Mouse (Mus musculus) limb, embryonic 15.5 days (tissue): Measurements from ENCODE around the gene Sirt4. TPM values are rescaled to one million over a fixed set of nuclear protein-coding genes. Genes with fewer than 3 reads are reported as not detected.

Source experiments
- ATAC-seq: fragments of 200-750 bp; cut with Nextera tagmentation; 2 replicates; pipeline ENCODE4 v1.8.0; 2017; ENCODE audit warnings: low read depth, moderate TSS enrichment; ENCODE audit not compliant: insufficient number of reproducible peaks, low FRiP score, low TSS enrichment
- H3K27ac ChIP-seq: fragments of 300-500 bp; sonication (generic); 2 replicates; pipeline ENCODE4 v1.5.1; 2015; ENCODE audit warnings: moderate library complexity, mild to moderate bottlenecking, inconsistent platforms
- H3K27me3 ChIP-seq: fragments of 300-500 bp; sonication (generic); 2 replicates; pipeline ENCODE4 v1.6.1; 2015; ENCODE audit warnings: inconsistent platforms
- H3K36me3 ChIP-seq: fragments of 300-500 bp; sonication (generic); 2 replicates; pipeline ENCODE4 v1.6.1; 2015; ENCODE audit warnings: inconsistent platforms
- H3K4me1 ChIP-seq: fragments of 300-500 bp; sonication (generic); 2 replicates; pipeline ENCODE4 v1.6.1; 2015; ENCODE audit warnings: inconsistent platforms
- H3K4me2 ChIP-seq: fragments of 300-500 bp; sonication (generic); 2 replicates; pipeline ENCODE4 v1.6.1; 2015; ENCODE audit warnings: mild to moderate bottlenecking, inconsistent platforms
- H3K4me3 ChIP-seq: fragments of 300-500 bp; sonication (generic); 2 replicates; pipeline ENCODE4 v1.5.1; 2015; ENCODE audit warnings: mild to moderate bottlenecking, inconsistent platforms
- H3K9ac ChIP-seq: fragments of 300-500 bp; sonication (generic); 2 replicates; pipeline ENCODE4 v1.6.1; 2015; ENCODE audit warnings: inconsistent platforms
- H3K9me3 ChIP-seq: fragments of 300-500 bp; sonication (generic); 2 replicates; pipeline ENCODE4 v1.6.1; 2016; ENCODE audit warnings: inconsistent platforms
- WGBS: fragments of 180-500 bp; shearing (Covaris S2); methylation state at CpG from one replicate; pipeline ENCODE4 v1.1.7; 2015; 5-methylcytosine and 5-hydroxymethylcytosine counted together
- polyA plus RNA-seq: library from polyadenylated mRNA; unstranded; fragments of >200 nt; fragmentation: Nextera tagmentation; extraction: Ambion mirVana; gene quantifications from 2 replicates; pipeline ENCODE4 v1.2.1, GENCODE M21; 2015

Sirt4 gene
- polyA plus RNA-seq = 24.9 and 26.5 TPM in 2 replicates

DNA sequence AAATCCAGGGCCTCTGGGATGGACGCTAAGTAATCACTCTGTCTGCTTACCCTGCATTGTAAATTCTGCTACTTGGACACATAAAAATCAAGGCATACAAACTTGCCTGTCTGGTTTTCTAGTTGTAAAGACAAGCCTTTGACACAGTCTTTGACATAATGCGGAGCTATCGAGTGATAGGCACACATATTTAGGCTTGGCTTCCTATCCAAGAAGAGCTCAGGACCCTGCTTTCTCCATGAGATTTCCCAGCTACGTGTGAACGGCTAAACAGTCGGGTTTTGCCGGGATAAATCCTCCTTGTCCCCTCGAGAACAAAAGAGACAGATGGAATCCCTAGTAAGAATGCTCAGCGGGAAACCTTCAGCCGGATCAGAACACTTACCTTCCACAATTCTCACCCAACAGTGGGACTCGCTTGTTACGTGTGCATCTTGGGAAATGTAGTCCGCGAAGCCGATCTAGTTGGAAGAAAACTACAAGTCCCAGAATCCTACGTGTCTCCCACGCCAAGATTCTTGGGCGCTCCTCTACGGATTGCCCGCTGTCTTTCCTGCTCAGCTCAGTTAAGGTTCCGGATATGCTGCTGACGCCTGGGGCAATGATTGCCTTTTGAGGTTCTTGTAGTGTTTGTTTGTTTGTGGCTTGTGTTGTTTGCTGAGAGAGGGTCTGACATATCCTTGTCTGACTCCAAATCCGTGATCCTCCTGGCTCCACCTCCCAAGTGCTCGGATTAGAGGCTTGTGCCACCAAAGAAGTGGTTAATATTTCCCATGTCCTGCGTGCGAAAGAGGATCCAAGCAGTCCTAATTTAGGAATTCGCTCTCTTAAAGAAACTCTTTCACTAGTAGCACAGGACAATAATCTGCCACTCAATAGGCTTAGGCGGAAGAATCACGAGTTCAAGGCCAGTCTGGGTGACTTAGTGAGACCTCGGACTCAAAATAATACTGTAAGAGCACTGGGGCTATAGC is at the start of gene Sirt4:
Gene Sirt4, minus strand, starts transcription at position 779 of the 974 bp plus-strand sequence.
- peaks cover 23% of the 10 kb centered on the region for H3K4me1 ChIP-seq
- peak; percentile 81 for ATAC-seq
- H3K36me3 ChIP-seq = peaks cover 7% of the 10 kb centered on the region; the same call in 1 of the 2 replicates
- no peaks in the 10 kb centered on the region for H3K27me3 ChIP-seq
- H3K4me3 ChIP-seq = peak within 1 kb of the TSS; percentile 49
- peak within 1 kb of the TSS; percentile 85 for H3K27ac ChIP-seq
- 5% methylated on average over 30 of the region's 30 CpGs for WGBS
- H3K9me3 ChIP-seq = no peaks in the 10 kb centered on the region
- H3K9ac ChIP-seq = peak within 1 kb of the TSS; percentile 52; the same call in 1 of the 2 replicates
- peak within 1 kb of the TSS; percentile 62 for H3K4me2 ChIP-seq

DNA sequence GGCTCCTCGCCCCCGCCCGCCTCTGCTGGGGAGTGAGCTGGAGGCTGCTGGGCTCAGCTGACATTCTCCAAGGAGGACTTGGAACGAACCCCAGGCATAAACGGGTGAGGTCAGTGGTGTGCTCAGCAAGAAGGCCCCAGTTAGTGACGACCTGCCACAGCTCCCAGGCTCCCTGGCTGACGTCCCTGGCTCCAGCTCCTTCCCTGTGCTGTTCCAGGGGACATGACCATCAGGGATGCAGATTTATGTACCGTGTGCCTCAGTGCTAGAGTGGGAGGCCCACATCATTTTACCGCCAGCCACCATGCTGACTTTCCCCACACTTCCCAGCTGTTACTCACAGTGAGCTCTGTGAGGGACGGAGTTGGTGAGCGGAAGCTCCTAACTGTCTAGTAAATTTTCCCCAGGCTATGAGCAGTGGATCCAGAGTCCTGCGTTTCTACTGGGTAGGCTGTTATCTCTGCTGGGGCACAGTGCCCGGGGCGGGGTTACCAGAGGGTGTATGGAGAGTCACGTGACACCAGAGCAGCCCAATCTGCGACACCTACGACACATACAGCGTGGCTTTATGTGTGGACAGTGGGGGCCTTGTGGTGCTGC is 47.2 kb upstream of the Sirt4 start:
- H3K27me3 ChIP-seq = no peaks in the 10 kb centered on the region
- WGBS = 20% methylated on average over 18 of the region's 18 CpGs
- H3K4me2 ChIP-seq = peak overlapping the region; percentile 30
- H3K9ac ChIP-seq = no peak overlapping the region; the same call in 1 of the 2 replicates
- peak overlapping the region; percentile 87 for H3K27ac ChIP-seq
- ATAC-seq = peak; percentile 74
- no peaks in the 10 kb centered on the region for H3K9me3 ChIP-seq
- no peaks in the 10 kb centered on the region for H3K36me3 ChIP-seq
- peaks cover 86% of the 10 kb centered on the region for H3K4me1 ChIP-seq
- no peak overlapping the region for H3K4me3 ChIP-seq

DNA sequence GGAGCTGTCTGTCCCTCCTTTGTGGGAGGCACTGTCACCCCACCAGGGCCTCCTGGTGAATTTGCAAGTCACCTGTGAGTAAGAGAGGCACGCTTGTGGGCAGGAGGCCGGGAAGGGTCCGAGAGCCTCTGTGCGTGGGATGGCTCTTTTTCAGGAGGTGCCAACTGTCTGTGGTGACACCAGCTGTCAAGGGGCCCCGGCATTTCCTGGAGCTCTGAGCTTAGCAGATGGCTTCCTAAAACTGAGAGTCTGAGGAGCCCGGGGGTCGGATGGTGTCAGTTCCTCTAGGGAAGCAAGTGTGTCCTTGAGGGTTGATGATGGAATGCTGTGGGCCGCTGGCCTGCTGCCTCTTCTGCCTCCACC is 45.9 kb upstream of the Sirt4 start:
- 51% methylated on average over 8 of the region's 8 CpGs for WGBS

DNA sequence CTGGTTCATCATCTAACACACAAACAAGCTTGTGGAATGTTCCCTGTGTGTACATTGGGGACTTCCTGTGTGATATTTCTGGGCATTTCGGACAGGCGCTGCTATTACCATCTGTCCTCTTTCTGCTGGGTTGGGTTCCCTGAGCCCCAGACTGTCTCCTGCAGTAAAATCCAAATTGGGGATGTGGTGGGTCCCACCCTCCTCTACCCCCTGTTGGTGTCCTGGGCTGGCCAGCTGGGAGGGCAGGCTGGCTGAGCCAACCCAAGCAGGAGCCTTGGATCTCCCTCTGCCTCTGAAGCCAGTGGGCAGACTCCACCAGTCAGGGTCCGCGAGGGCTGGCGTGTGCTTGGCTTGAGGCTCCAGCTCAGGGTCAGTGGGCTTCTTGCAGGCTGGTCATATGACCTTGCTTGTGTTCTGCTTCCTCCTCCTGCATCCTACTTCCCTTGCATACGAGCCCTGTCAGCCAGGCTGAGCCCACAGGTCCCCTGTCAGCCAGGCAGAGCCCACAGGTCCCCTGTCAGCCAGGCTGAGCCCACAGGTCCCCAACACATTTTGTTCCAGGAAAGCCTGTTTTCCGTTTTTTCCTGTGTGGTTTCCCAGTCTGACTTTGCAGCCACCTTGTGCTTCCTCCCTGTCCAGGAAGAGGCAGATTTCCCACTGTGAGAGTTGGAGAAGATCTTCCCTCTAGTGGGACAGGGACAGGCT is 45.4 kb upstream of the Sirt4 start:
- WGBS = 57% methylated on average over 7 of the region's 7 CpGs
- Histone ChIP-seq H3K4me1 (peaks cover 91% of the 10 kb centered on the region), H3K4me2 (no peak overlapping the region), H3K9me3 (no peaks in the 10 kb centered on the region), H3K9ac (no peak overlapping the region), H3K4me3 (no peak overlapping the region), H3K27ac (peak overlapping the region; percentile 87), H3K27me3 (no peaks in the 10 kb centered on the region), H3K36me3 (peaks cover 6% of the 10 kb centered on the region; the same call in 1 of the 2 replicates)
- ATAC-seq = no peak

More for the DNA sequence above, 45.9 kb upstream of the Sirt4 start:
- peaks cover 4% of the 10 kb centered on the region; the same call in 1 of the 2 replicates for H3K36me3 ChIP-seq
- H3K4me1 ChIP-seq = peaks cover 91% of the 10 kb centered on the region
- peak overlapping the region; percentile 87 for H3K27ac ChIP-seq
- ATAC-seq = no peak
- H3K27me3 ChIP-seq = no peaks in the 10 kb centered on the region
- no peak overlapping the region for H3K9ac ChIP-seq
- H3K4me3 ChIP-seq = no peak overlapping the region
- no peak overlapping the region for H3K4me2 ChIP-seq
- H3K9me3 ChIP-seq = no peaks in the 10 kb centered on the region

DNA sequence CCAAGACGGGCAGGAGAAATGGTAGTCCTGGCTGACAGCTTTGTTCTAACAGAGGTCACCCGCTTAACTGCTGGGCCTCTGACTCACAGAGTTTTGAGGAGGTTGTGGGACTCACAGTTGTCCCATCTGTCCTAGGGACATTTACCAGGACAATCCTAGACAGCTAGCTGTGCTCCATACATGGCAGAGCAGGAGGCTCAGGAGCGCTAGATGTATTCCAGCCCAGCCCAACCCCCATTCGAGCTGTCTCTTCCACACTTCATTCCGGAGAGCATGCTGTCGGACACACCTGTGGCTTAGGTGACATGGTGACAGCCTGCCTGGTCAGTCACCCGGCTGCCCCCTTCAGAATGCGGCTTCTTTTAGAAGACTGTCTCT is 44.8 kb upstream of the Sirt4 start:
- WGBS = 56% methylated on average over 8 of the region's 8 CpGs
- no peaks in the 10 kb centered on the region for H3K27me3 ChIP-seq
- H3K9me3 ChIP-seq = no peaks in the 10 kb centered on the region
- no peak overlapping the region for H3K4me3 ChIP-seq
- peaks cover 6% of the 10 kb centered on the region; the same call in 1 of the 2 replicates for H3K36me3 ChIP-seq
- ATAC-seq = no peak
- H3K4me1 ChIP-seq = peaks cover 91% of the 10 kb centered on the region
- H3K27ac ChIP-seq = peak overlapping the region; percentile 87
- no peak overlapping the region for H3K9ac ChIP-seq
- no peak overlapping the region for H3K4me2 ChIP-seq

DNA sequence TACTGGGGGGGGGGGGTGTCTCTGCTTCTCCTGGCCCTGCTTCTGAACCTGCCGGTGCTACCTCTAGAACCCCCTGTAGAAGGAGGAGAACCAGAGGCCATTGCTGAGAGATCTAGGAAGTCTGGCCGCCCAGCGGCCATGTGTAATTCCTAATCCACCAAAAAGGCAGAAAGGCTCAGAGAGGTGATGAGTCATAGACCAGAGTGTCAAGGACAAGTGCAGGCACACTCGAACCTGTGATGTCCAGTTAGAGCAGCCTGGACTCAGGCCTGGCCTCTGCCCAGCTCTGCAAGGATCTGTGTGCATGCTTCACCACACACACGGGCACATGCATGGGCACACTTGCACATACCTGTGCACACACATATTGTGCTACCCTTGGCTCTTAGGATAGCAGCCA is 43.6 kb upstream of the Sirt4 start:
- Histone ChIP-seq H3K4me1 (peaks cover 91% of the 10 kb centered on the region), H3K36me3 (peaks cover 6% of the 10 kb centered on the region; the same call in 1 of the 2 replicates), H3K27ac (no peak overlapping the region), H3K4me2 (no peak overlapping the region), H3K27me3 (no peaks in the 10 kb centered on the region), H3K9me3 (no peaks in the 10 kb centered on the region), H3K9ac (no peak overlapping the region), H3K4me3 (no peak overlapping the region)
- 76% methylated on average over 5 of the region's 5 CpGs for whole genome bisulfite sequencing
- no peak for ATAC-seq

DNA sequence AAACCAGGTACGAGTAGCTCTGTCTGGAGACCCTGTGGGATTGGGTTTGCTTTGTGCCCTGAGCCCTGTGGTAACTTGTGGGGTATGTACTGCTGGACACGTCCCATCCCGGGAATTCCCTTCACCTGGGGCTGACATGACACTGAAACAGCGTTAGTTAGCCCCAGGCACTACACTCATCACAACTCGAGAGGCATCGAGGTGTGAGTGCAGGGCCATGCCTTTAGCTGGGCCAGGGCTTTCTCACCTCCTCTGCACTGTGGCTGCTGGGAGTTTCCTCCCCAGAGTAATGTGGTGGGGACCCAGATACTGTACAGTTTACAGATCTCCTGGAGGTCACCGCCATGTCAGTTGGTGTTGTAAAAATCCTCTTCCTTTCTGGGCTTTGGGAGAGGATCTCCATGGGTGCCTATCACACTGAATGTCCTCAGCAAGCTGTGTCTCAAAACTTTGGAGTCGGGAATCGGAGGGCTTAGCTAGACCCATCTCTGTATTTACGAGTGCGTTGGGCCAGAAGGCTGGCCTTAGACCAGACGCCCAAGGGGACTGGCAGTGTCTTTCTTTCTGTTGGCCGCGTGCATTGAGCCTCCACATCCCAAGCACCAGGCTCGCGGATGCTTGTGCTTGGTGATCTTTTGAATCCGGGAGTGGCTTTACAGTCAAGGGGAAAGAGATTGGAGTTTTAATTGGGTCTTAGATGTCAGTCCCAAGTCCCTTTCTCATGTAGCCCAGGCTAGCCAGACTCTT is 42.1 kb upstream of the Sirt4 start:
- Histone ChIP-seq H3K4me1 (peaks cover 91% of the 10 kb centered on the region), H3K9ac (no peak overlapping the region), H3K36me3 (peaks cover 6% of the 10 kb centered on the region; the same call in 1 of the 2 replicates), H3K4me3 (no peak overlapping the region), H3K27ac (peak overlapping the region; percentile 47; the same call in 1 of the 2 replicates), H3K4me2 (no peak overlapping the region), H3K9me3 (no peaks in the 10 kb centered on the region), H3K27me3 (no peaks in the 10 kb centered on the region)
- WGBS = 80% methylated on average over 17 of the region's 17 CpGs
- no peak for ATAC-seq

DNA sequence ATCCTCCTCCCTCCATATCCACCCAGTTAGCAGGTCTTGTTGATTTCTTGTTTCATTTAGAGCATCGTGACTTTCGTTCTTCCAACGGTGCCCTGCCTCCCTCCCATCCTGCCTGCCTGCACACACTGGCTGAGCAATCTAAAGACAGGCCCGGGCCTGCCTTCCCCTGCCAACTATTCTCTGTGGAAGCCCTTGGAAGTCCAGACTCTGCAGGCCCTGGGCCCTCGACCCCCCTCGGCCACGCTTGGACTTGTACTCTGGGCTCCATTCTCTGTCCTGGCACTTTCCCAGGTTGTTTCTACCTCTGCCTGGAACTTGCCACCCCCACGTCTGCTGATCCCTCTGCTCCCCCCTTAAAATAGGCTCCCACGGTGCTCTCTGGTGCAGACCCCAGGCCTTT is 41.4 kb upstream of the Sirt4 start:
- Histone ChIP-seq H3K36me3 (peaks cover 6% of the 10 kb centered on the region; the same call in 1 of the 2 replicates), H3K27me3 (no peaks in the 10 kb centered on the region), H3K4me1 (peaks cover 88% of the 10 kb centered on the region), H3K9me3 (no peaks in the 10 kb centered on the region), H3K4me3 (no peak overlapping the region), H3K27ac (peak overlapping the region; percentile 47; the same call in 1 of the 2 replicates), H3K9ac (no peak overlapping the region), H3K4me2 (no peak overlapping the region)
- no peak for ATAC-seq
- WGBS = 56% methylated on average over 9 of the region's 9 CpGs

DNA sequence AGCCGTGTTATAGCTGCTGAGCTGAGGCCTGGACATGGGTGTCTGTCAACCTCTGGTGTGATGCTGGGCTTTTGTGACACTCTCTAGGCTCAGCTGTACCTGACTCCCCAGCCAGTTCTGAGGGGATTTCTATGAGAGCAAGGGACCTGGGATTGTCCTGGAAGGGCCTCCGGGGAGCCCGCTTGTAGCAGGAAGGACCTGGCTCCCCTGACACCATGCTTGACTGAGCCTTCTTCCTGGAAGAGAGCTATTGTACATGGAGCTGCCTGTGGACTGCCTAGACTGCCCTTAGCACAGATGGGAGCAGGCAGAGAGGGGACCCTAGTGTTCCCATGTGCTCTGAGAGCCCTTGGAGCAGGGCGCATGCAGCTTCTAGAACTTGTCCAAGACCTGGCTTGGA is 40.9 kb upstream of the Sirt4 start:
- 76% methylated on average over 4 of the region's 4 CpGs for WGBS

DNA sequence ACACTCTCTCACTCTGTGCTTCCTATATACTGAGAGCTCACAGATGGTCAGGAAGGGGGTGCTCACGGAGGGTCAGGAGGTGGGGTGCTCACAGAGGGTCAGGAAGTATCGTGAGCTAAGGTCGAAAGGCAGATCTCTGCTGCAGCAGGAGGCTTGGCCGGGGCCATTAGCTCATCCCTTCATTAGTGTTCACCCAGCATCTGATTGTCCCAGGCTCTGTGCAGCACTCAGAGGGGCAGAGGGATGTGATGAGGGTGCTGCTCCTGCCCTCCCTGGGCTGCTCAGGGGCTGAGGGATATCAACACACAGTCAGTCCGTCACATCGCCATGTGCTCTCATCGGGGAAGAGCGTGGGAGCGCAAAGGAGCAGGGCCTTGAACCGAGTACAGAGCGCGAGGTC is 39.9 kb upstream of the Sirt4 start:
- Histone ChIP-seq H3K27me3 (no peaks in the 10 kb centered on the region), H3K9ac (no peak overlapping the region), H3K27ac (peak overlapping the region; percentile 75; the same call in 1 of the 2 replicates), H3K4me1 (peaks cover 84% of the 10 kb centered on the region), H3K4me2 (peak overlapping the region; percentile 38), H3K36me3 (peaks cover 8% of the 10 kb centered on the region), H3K4me3 (no peak overlapping the region), H3K9me3 (no peaks in the 10 kb centered on the region)
- 0 out of 2 replicates have a peak, but pooled peaks have one; percentile 5 for ATAC-seq
- WGBS = 52% methylated on average over 12 of the region's 12 CpGs

More for the DNA sequence above, 40.9 kb upstream of the Sirt4 start:
- Histone ChIP-seq H3K27ac (peak overlapping the region; percentile 47; the same call in 1 of the 2 replicates), H3K9me3 (no peaks in the 10 kb centered on the region), H3K4me3 (no peak overlapping the region), H3K36me3 (peaks cover 8% of the 10 kb centered on the region), H3K4me1 (peaks cover 88% of the 10 kb centered on the region), H3K9ac (no peak overlapping the region), H3K27me3 (no peaks in the 10 kb centered on the region), H3K4me2 (no peak overlapping the region)
- ATAC-seq = no peak

DNA sequence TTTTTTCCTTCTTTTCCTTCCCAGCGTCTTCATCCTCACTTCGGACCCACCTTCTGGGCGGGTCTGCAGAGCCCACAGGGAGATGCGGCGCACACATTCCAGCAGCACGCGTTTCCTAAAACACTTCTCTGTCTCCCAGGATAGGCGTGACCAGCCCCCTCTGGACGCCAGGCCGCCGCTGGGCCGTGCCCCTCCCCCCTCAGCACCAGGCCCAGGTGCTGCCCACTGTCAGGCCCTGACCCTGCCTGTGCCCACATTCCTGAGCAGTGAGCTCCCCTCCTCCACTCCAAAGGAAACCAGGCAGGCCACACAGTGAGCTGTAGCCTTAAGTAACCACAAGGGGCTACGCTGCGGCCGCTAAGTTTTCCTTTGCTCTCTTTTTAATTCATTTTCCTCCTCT is 39.4 kb upstream of the Sirt4 start:
- Histone ChIP-seq H3K4me2 (peak overlapping the region; percentile 38), H3K9me3 (no peaks in the 10 kb centered on the region), H3K9ac (no peak overlapping the region), H3K36me3 (peaks cover 8% of the 10 kb centered on the region), H3K4me3 (0 out of 2 replicates have a peak overlapping the region, but pooled peaks have one; percentile 0), H3K4me1 (peaks cover 79% of the 10 kb centered on the region), H3K27ac (peak overlapping the region; percentile 75), H3K27me3 (no peaks in the 10 kb centered on the region)
- peak; percentile 47 for ATAC-seq
- WGBS = 5% methylated on average over 15 of the region's 15 CpGs
